Mouse (Mus musculus) heart, adult 18-20 months (tissue): Measurements from ENCODE around the gene Ptpro. TPM values are rescaled to one million over a fixed set of nuclear protein-coding genes. Genes with fewer than 3 reads are reported as not detected.
"Not testable (repeated sequence)": the region's sequence is repeated elsewhere in the genome, so short reads cannot be mapped to it uniquely, and the experiment has no call there.

Experiments
- DNase-seq, 2 experiments: peaks; one replicate each; pipeline ENCODE4 v3.0.0; 2021 to 2022; ENCODE audit warnings: mixed read lengths in 1 of 2
- total RNA-seq, 2 experiments: library from RNA; stranded (reverse); gene quantifications; 2 replicates each; pipeline ENCODE4 v1.2.3; 2021

Gene Ptpro
- total RNA-seq, 2 experiments from 2014 or later: 1.6 TPM

DNA sequence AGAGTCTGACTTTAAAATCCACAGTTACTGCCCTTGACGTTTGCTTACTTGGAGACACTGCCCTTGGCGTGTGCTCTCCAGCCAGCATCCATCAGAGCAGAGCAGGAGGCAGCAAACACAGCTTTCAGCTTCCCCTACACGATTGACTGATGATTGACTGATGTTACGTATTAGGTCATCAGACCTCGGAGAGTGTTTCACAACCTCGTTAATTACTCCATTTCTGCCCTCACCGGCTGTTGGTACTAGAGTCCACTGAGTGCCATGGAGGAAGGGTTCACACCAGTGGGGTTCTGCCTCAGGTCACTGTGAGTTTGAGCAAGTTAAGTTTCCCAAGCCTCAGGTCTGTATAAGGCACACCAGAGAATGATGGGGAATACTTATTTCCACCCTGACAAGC, 143.0 kb downstream of the Ptpro start:
- no peak for DNase-seq

DNA sequence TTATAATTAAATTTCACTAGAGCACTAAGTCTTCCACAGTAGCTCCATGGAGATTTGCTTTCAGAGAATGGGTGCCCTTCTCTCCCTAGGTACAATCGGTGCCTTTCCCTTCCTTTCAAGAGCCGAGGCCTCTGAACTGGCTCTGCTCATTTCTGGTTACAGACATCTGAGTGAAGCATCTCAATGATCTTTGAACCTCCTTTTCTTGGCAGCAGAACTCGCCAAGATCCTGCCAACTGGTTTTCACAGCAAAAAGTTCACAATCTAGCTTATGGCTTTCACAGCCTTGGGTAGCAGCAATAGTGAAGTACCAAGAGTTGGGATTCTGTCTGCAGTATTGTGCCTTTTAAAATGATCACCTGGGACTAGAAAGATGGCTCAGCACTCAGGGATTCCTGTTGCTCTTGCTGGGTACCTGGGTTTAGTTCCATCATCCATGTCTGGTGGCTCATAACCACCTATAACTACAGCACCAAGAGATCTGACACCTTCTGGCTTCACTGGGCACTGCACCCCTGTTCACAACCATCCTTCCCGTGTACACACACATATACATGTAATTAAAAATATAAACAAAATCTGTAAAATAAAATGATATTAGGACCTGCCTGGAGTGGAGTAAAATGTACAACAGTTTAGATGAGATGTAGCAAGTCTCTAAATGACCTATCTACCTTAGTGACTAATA, 144.1 kb downstream of the Ptpro start:
- no peak for DNase-seq

DNA sequence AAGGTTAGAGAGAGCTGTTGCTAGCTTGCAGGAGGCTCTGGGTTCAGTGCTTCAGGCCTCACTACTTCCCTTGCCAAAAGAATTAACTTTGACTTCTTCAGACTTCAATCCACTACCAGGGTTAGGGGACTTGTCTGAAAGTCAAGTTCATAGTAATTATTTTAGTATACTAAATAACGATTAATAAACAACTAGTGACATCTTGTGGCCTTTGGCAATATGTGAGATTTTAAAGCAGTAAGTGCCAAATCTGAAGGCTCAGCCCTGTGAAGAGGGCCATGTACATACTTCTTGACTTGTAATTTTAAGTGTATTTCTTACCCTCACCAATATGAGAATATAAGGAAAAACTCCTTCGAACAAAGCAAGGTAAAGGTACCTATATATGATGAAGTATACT, 145.2 kb downstream of the Ptpro start:
- no peak for DNase-seq

DNA sequence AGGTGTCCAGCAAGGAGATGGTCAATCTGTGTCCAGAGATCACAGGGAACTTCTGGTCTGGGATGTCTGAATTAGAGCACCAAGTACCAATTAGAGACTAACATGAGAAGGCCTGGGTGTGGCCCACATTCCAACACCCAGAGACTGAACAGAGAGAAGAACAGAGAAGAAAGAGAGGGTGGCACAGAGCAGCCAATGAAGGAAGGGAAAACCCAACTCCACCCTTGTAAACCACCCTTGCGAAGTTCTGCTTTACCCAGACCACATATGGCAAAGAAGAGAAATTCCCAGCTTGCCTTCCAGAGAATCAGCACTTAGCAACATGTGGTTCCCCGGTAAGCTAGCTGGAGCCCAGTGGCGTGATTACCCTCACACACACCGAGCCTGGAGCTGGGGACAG, 152.1 kb downstream of the Ptpro start:
- peak in 1 of 2 experiments; percentile 22 for DNase-seq

DNA sequence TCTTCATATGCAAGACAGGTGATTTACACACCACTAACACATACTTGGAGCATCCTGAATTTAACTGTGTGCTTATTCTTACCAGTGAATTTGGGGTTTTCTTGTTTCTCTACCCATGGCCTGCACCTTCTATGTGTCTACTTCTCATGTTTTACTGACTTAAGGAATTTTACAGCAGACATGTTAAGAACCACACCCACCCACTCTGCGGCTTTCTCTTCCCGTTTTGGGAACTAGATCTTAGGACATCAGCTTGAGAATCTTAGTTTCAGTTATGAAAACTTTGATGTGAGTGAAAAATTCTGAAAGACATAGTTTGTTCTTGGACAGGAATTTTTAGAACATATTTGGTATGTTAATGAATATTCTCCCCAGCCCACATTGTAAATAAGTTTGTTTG, 153.6 kb downstream of the Ptpro start:
- DNase-seq: peak; percentile 19 to 54

DNA sequence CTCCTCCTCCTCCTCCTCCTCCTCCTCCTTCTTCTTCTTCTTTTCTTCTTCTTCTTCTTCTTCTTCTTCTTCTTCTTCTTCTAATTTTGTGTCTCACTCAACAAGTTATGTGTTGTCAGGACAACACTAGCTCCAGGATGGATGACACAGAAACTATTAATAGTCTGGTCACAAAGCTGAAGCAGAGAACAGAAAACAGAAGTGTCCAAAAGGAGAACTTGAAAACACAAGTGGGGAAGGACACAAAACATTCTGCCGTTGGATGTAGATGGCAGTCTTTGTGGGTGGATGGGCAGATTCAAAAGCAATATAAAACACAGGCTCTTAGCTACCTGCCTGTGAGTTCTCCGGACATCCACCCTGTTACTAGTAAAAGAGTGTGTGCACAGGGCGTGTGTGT, 158.4 kb downstream of the Ptpro start:
- peak in 1 of 2 experiments; percentile 52 for DNase-seq

DNA sequence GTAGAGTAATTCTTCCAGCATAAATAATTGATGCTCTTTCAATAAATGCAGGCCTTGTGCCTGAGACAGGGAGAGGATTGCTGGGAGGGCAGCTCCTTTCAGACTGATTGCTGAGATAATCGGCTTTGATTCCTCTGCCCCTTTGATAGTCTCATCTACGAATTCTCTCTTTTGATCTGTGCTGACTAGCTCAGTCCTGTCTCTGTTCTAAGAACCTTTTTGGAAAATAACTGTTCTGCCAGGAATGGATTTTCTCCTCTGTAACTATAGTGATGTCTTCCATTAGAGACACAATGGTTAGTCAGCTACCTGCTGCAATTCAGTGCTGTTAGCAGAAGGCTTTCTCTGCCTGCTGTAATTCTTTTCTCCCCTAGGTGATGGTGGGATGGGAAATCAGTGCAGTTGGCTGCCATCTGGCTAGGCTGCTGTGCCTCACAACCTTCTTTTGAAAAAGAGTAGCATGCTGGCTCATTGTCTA, 159.8 kb downstream of the Ptpro start:
- no peak for DNase-seq

DNA sequence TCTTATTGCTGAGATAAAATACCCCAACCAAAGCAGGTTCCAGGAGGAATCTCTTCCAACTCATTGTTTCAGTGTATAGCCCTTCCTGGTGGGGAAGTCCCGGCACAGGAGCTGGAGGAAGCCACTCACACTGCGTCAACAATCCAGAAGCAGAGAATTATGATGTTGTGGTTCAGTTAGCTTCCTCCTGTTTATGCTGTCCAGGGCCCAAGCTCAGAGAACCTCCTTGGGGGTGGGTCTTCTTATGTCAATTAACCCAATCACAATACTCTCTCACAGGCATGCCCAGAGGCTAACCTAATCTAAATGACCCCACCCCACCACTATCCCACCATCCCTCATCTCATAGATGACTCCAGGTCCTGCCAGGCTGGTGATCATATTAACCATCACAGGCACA, 160.9 kb downstream of the Ptpro start:
- DNase-seq: peak in 1 of 2 experiments; percentile 18

DNA sequence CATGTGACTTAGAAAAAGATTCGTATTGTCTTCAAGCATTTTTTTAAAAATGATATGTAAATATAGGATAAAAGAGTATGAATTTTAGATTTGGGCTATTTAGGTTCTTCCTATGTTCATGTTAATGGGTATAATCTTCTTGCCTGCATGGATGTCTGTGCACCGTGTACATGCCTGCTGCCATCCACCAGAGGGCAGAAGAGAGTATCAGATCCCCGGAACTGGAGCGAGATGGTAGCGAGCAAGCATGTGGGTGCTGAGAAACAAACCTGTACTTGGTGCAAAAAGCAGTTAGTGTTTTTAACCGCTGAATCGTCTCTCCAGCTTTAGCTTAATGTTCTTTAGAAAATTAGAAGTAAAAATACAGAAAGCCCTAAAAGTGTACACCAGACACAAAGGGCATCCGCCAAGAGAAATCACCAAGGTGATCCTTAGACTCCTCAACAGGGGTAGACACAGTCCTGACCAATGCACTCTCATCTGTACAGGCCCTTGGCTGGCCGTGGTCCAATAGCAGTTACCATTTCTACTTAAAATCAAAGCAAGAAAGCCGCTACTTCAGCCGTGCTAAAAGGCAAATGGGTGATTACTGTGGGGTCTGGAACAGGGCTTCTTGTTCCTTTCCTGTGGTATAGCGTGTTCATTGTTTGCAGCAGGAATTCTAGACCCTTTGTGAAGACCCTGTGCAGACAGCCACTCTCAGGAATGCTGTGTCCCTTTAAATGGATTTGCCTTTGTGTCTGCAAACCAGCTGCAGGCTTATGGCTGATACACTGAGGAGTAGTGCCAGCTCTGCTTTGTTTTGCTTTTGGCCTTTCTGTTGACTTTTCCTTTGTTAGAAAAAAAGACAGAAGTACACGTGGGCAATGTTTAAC, 162.6 kb downstream of the Ptpro start:
- peak; percentile 48 to 67 for DNase-seq

DNA sequence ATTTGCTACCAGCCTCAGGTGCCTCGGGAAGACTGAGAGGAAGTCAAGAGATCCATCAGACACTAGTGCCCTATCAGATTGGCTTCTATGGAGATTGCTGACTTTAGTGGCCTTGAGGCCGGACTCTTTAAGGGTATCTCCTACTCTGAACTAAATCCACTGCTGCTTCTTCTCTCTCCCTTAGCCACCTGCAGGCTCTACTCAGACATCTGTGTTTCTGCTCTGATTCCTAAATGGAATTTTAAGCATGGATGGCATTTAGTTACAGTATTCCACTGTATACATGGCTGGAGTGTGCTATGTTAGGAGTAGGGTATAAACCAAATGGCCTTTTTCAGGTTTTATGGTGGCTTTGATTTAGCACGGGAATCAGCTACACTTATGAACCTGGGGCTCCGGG, 170.7 kb downstream of the Ptpro start:
- no peak for DNase-seq

DNA sequence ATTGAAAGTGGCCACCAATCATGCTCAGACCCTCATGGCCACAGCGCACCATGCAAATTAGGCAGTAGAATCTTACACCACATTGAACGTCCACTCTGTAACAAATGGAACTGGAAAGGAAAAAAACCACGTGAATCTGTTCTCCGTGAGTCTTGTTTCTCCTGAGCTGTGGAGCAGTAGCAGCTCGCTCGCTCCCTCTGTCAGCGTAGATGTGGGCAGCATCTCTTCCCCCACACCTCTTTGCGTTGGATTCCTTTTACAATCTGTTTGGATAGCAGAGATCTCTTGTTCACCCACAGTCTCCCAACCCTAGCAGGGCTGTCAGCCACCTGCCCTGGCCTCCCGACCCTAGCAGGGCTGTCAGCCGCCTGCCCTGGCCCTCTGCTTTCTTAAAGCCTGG, 171.7 kb downstream of the Ptpro start:
- DNase-seq: no peak

DNA sequence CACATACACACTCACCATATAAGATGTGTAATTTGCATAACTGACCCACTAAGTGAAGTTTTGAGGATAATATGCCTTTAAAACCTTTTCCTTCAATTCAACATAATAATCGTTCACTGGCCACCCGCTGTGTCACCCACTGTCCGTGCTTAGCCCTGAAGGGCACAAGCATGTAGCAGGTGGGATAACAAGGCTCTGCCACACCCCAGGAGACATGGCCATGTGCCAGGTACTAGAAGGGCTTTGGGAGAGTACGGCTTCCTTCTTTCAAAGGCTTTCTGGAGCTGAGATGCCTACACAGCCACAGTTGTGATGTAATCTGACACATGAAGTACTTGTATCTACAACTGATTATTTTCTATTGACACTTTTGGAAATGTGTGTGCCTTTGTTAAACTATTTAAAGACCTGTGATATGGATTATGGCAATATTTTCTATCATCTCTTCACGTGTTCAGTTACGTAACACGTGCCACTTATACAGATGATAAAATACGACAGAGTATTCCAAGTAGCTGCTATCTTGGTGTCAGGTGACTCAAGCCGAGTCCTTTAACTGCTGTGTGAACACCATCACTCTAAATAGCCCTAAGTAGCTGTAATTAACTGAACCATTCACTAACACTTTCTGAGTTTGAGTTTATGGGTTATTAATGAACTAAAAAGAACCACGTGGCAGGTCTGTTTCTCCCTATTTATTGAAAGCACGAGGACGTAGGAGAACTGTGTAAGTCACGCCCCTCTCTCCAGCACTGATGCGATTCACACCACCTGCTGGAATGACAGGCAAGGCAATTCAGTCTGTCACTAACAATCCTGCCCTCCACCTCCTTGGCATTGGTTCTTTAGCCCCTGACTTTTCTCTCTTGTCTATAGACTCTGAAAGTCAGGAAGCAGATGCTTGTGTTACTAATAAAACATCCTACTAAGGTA, 173.6 kb downstream of the Ptpro start:
- DNase-seq: no peak

DNA sequence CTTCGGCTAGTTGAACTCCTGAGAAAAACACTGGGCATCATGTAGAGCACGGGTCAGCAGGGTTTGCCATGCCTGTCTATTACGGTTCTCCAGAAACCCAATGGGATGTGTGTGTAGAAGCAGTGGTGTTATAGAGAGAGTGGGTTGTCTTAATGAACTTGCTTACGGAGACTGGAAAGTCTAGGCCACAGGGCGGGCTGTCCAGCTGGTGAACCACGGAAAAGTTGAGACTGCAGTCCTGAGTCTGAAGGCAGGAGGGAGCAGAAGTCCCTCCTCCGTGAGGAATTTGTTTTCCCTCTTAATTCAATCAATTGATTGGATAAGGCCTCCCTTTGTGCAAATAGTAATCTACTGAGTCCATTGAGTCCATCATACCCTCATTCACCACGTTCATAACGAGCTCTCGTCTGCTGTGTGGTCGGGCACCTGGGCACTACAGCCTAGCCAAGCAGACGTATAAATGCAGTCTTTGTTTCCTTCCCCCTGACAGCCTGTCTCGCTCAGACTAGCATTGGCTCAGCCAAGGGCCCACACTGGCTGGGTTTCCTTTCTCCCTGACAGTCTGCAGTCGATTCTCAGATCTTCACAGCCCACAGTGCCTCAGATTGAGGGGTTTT, 181.5 kb downstream of the Ptpro start:
- DNase-seq: no peak

DNA sequence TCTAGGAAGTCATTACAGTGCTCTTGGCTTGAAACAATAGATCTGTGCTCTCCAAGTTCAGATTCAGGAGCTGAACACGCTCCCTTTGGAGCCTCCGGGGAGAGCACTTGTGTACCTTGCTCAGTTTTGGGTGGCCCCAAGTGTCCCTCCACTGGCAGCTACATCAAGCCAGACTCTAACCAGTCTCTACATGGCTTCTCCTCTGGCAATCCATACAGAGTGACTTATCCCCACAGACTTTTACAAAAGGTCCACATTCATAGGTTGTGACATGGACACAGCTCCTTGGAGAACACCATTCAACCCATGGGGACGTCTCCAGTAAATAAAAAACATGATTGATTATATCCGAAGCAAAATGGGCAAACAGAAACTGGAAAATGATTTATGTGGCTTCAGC, 185.4 kb downstream of the Ptpro start:
- no peak for DNase-seq

DNA sequence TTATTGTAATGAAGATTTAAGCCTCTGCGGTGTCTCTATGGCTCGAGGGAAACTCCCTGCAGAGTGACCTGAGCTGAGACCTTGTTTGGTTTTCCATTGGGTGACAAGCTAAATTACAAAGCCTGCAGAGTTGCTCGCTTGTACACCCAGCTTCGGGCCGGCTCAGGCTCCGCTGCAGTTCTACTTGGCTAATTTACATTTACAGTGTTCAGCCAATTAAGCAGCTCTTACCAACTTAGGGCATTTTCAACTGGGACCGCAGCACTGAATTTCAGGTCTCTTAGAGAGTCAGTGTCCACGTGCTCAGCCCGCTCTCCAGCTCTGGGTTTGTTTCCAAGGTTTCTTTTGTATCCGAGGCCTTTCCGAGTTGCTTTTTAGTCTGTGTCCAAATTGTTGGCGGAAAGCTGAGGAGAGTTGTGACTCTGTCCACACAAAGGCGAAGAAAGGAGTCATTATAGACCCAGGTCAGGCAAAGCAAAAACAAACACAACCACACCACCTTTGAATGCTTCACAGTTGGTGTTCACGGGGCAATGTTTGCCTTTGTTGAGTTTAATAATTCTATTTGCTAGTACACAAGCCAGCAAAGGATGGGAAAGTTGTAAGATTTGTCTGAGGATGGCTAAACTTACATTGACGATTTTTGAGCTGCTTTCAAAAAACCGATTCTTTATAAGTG, 185.9 kb downstream of the Ptpro start:
- no peak for DNase-seq

DNA sequence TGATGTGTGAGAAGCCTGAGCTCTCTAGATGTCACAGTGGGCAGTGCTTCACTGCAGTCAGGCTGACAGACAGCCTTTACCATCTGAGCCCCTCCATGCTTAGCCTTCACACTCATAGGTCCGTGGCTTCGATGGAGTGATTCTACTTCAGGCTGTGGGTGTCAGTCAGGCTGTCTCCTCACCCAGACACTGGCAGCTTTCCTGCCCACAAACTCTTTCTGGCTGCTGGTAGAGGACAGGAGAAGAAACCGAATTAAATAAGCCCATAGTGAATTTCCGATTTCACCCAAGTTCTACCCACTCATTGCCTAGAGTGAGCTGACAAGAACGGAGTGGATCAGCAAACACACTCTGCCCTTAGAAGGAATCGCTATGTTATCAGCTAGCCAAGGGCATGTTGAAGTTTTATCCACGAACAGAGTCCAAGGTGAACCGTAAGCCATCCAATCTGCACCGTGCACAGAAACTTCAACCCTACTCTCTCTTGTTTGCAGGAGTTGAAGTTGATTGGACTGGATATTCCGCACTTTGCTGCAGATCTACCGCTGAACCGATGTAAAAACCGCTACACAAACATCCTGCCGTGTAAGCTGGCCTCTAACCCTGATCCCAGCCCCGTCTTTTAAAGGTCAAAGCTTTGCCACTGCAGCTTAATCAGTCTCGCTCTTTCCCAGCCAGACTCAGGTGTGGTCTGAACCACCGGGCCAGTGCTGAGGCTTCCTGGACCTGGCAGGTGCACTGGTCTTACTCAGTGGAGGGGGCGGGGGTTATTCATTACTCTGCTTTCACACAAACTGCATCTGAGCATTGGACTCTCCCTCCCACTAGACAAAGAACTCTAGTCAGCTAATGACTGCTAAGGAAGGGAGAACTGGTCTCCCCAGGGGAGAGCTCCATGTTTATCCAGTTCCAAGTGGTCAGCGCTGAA, 188.7 kb downstream of the Ptpro start:
- no peak for DNase-seq

DNA sequence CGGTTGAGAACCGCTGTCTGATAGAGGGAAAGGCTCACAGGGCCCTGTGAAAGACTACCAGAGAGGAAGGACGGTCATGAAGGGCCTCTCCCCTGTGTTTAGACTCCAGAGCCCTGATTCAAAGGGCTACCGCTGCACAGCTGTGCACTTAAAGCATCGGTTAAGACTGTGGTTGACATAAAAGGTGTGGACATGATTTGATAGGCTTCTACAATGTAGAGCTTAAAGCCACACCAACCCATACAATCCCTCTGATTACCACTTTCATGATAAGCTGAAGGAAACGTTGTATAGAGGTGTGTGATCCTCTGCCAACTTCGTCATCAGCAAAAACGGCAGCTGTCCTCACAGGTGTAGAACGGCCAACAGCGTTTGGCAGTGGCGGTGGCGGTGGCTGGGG, 191.0 kb downstream of the Ptpro start:
- DNase-seq: no peak

DNA sequence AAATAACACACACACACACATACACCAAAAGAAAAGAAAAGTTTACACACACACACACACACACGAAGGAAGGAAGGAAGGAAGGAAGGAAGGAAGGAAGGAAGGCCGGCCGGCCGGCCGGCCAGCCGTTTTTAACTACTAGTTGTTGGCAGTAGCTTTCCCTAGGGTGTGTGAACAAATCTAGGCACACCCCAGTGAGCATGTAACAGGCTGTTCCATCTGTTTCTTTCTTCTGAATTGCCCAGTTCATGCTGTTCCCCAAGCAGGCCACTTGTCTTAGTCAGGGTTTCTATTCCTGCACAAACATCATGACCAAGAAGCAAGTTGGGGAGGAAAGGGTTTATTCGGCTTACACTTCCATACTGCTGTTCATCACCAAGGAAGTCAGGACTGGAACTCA, 194.0 kb downstream of the Ptpro start:
- not testable (repeated sequence) for DNase-seq

DNA sequence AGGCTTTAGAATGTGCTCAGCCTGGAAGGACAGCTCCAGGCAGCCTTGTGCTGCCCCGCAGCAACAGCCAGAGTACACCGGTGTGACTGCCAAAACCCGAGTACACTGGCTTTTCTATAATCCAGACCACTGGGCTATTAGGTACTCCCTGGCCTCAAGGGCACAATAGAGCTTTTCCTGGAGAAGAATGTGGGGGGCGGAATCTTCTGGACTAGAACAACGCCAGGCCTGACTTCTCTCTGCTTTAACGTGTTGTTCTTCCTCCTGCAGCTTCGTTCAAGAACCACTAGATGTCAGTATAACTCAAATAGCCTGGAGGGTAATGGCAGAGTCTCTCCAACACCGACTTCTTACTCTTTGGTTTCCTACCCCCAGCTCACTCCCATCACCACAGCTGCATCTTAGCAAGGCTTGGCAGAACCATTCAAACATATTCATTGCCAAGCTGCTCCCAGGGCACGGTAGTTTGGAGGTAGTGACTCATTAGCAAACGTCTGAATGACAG, 203.5 kb downstream of the Ptpro start:
- peak; percentile 73 to 79 for DNase-seq

DNA sequence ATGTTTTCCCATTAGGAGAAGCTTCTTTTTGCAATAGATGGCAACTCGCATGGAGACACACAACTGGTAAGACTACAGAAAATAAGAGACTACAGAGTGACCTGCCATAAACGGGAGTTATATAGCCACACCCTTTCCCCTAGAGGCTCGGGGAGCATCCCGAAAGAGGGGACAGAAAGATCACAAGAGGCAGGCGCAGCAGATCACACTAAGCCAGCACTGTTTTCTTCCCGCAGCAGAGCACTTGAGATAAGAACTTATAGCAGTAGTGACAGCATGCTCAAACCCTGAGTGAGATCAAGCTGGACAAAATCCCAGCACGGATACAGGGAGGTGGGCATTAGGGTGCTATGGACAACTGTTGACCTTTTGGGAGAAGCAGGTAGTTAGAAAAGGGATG, 203.9 kb downstream of the Ptpro start:
- no peak for DNase-seq
